Mouse (Mus musculus): ENCODE data around the gene Prg2. TPM values are rescaled to one million over a fixed set of nuclear protein-coding genes. Genes with fewer than 3 reads are reported as not detected.

Prg2 gene
- polyA plus RNA-seq (2015; fragmentation: Nextera tagmentation; extraction: Ambion mirVana): 1.0 TPM in 1 of 2 replicates, not detected in the other

DNA sequence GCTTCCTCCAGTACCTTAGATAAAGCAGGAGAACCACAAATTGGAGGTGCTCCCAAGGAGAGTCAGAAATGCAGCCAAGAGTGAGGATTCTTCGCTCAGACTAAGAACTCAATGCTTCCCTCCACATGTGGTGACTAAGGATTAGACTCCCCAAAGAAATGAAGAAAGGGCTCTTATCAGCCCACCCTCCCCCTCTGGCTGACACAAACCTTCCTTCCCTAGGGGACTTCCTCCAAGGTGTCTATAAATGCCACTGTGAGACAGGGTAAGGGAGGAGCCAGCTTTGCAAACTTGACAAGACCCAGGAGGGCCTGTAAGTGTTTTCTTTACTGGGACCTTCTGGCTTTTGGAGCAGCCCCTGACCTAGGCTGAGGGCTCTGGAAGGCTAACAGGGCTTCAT lies at the start of gene Prg2:
Gene Prg2, plus strand, starts transcription at position 274 of the 400 bp plus-strand sequence.
- H3K9ac ChIP-seq (ENCODE audit: low read depth, low read length): no peak within 1 kb of the TSS
- H3K9me3 ChIP-seq (ENCODE audit: control insufficient read depth, low read length): no peaks in the 10 kb centered on the region
- no peaks in the 10 kb centered on the region for H3K36me3 ChIP-seq (ENCODE audit: control insufficient read depth, insufficient read depth, low read length)
- no peak within 1 kb of the TSS for H3K4me2 ChIP-seq (ENCODE audit: low read depth, low read length)
- H3K27ac ChIP-seq (ENCODE audit: low read length): no peak within 1 kb of the TSS
- H3K4me3 ChIP-seq (ENCODE audit: low read length): no peak within 1 kb of the TSS
- no peaks in the 10 kb centered on the region for H3K4me1 ChIP-seq (ENCODE audit: control insufficient read depth, insufficient read depth, low read length)
- H3K27me3 ChIP-seq (replicated peaks; ENCODE audit: control insufficient read depth, insufficient read depth, low read length): no peaks in the 10 kb centered on the region
- ATAC-seq: no peak
- WGBS: 52% methylated on average over 1 of the region's 1 CpGs

DNA sequence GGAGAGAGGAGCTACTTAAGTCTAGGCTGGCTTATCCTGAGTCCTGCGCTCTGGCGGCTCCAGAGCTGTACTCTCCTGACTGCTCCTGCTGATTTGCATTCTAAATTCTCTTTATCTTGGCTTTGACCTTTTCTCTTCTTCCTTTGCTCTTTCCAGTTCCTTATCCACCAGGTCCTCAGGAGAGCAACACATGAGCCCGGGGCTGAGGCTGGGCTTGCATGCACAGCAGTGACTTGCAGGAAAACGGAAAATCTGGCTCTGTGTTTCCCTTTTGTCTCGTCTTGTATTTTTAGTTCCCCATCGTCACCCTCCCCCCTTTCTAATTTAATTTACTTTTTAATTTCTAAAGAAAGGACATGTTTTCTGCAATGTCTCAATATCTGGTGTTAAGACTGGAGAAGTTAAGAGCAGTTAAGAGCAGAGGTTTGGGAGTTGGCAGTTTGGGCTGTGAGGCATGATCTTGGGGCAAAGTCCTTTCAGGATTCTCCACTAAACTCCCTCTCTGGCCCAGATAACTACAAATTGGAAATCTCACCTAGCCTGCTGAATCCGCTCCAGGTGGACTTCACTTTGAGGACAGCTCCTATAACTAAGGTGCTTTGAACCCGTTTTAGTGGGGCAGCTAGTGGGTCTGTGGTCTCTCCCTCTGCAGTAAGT lies 46.1 kb upstream of the Prg2 start:
- no peak overlapping the region for H3K27ac ChIP-seq (ENCODE audit: low read length)
- no peak overlapping the region for H3K9ac ChIP-seq (ENCODE audit: low read depth, low read length)
- no peaks in the 10 kb centered on the region for H3K9me3 ChIP-seq (ENCODE audit: control insufficient read depth, low read length)
- no peaks in the 10 kb centered on the region for H3K27me3 ChIP-seq (replicated peaks; ENCODE audit: control insufficient read depth, insufficient read depth, low read length)
- H3K4me2 ChIP-seq (ENCODE audit: low read depth, low read length): no peak overlapping the region
- no peak overlapping the region for H3K4me3 ChIP-seq (ENCODE audit: low read length)
- ATAC-seq: no peak
- H3K4me1 ChIP-seq (ENCODE audit: control insufficient read depth, insufficient read depth, low read length): peaks cover 15% of the 10 kb centered on the region
- WGBS: 68% methylated on average over 8 of the region's 8 CpGs
- no peaks in the 10 kb centered on the region for H3K36me3 ChIP-seq (ENCODE audit: control insufficient read depth, insufficient read depth, low read length)

DNA sequence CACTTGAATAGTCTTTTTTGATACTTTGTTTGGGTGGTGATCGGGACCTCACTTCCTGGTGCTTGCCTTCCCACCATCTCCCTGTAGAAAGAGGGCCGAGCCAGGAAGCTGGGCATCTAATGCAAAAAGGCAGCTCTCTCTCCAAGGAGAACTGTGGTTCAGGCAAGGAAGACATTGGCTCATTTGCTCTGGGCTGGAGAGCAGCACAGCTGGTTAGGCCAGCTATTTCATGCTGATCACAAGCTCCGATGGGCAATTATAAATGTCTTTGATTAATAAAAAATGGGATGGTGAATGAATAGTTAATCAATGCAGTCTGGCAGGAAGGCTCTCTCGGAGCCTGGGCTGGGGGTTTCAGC lies 45.6 kb upstream of the Prg2 start:
- ATAC-seq: no peak
- no peaks in the 10 kb centered on the region for H3K36me3 ChIP-seq (ENCODE audit: control insufficient read depth, insufficient read depth, low read length)
- no peak overlapping the region for H3K4me2 ChIP-seq (ENCODE audit: low read depth, low read length)
- no peaks in the 10 kb centered on the region for H3K27me3 ChIP-seq (replicated peaks; ENCODE audit: control insufficient read depth, insufficient read depth, low read length)
- peaks cover 15% of the 10 kb centered on the region for H3K4me1 ChIP-seq (ENCODE audit: control insufficient read depth, insufficient read depth, low read length)
- H3K9ac ChIP-seq (ENCODE audit: low read depth, low read length): no peak overlapping the region
- no peaks in the 10 kb centered on the region for H3K9me3 ChIP-seq (ENCODE audit: control insufficient read depth, low read length)
- H3K4me3 ChIP-seq (ENCODE audit: low read length): no peak overlapping the region
- 62% methylated on average over 4 of the region's 4 CpGs for WGBS
- no peak overlapping the region for H3K27ac ChIP-seq (ENCODE audit: low read length)

DNA sequence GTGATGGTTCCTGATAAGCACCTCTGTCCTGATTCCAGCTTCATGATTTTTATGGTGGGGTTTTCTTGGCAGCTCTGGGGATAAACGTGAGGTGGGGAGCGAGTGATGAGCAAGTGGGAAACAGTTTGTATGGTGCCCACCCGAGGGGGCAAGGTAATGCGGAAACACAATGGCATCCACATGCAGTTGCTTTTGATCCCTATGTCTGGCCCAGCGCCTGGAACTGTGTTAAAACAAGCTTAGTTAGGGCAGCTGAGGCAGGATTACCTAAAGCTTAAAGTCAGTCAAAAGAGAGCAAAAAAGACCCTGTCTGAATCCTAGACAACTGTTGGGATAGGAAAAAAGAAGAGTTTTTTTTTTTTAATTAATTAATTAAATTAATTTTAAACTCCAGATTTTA lies 45.2 kb upstream of the Prg2 start:
- Histone ChIP-seq H3K9ac (ENCODE audit: low read depth, low read length) (no peak overlapping the region), H3K9me3 (ENCODE audit: control insufficient read depth, low read length) (no peaks in the 10 kb centered on the region), H3K27me3 (replicated peaks; ENCODE audit: control insufficient read depth, insufficient read depth, low read length) (no peaks in the 10 kb centered on the region), H3K4me2 (ENCODE audit: low read depth, low read length) (no peak overlapping the region), H3K36me3 (ENCODE audit: control insufficient read depth, insufficient read depth, low read length) (no peaks in the 10 kb centered on the region), H3K4me1 (ENCODE audit: control insufficient read depth, insufficient read depth, low read length) (peaks cover 15% of the 10 kb centered on the region), H3K4me3 (ENCODE audit: low read length) (no peak overlapping the region), H3K27ac (ENCODE audit: low read length) (no peak overlapping the region)
- ATAC-seq: no peak
- WGBS: 88% methylated on average over 5 of the region's 5 CpGs

GRCm38 (mm10) chr2:84936474-84937429 lies 43.5 kb upstream of the Prg2 start, which contains the start of gene Slc43a3:
Slc43a3 (plus strand) TSS chr2:84936579.
- Histone ChIP-seq H3K27me3 (replicated peaks; ENCODE audit: control insufficient read depth, insufficient read depth, low read length) (no peaks in the 10 kb centered on the region), H3K9me3 (ENCODE audit: control insufficient read depth, low read length) (no peaks in the 10 kb centered on the region), H3K4me3 (ENCODE audit: low read length) (peak within 1 kb of the TSS; percentile 60), H3K4me1 (ENCODE audit: control insufficient read depth, insufficient read depth, low read length) (peaks cover 18% of the 10 kb centered on the region), H3K4me2 (ENCODE audit: low read depth, low read length) (peak within 1 kb of the TSS; percentile 66), H3K9ac (ENCODE audit: low read depth, low read length) (peak within 1 kb of the TSS; percentile 76), H3K36me3 (ENCODE audit: control insufficient read depth, insufficient read depth, low read length) (no peaks in the 10 kb centered on the region), H3K27ac (ENCODE audit: low read length) (peak within 1 kb of the TSS; percentile 76)
- WGBS: 15% methylated on average over 38 of the region's 38 CpGs
- peak; percentile 84 for ATAC-seq

- Histone ChIP-seq H3K36me3 (ENCODE audit: control insufficient read depth, insufficient read depth, low read length) (no peaks in the 10 kb centered on the region), H3K27me3 (replicated peaks; ENCODE audit: control insufficient read depth, insufficient read depth, low read length) (no peaks in the 10 kb centered on the region), H3K9ac (ENCODE audit: low read depth, low read length) (peak overlapping the region; percentile 76), H3K4me2 (ENCODE audit: low read depth, low read length) (peak overlapping the region; percentile 66), H3K9me3 (ENCODE audit: control insufficient read depth, low read length) (no peaks in the 10 kb centered on the region), H3K4me3 (ENCODE audit: low read length) (peak overlapping the region; percentile 60), H3K4me1 (ENCODE audit: control insufficient read depth, insufficient read depth, low read length) (peaks cover 18% of the 10 kb centered on the region), H3K27ac (ENCODE audit: low read length) (peak overlapping the region; percentile 67; the same call in 1 of the 2 replicates)
- ATAC-seq: no peak
- WGBS: 52% methylated on average over 3 of the region's 3 CpGs
Measured at GRCm38 (mm10) chr2:84937491-84938150, 42.6 kb upstream of the Prg2 start.

- Histone ChIP-seq H3K9me3 (ENCODE audit: control insufficient read depth, low read length) (no peaks in the 10 kb centered on the region), H3K9ac (ENCODE audit: low read depth, low read length) (peak overlapping the region; percentile 76; the same call in 1 of the 2 replicates), H3K4me3 (ENCODE audit: low read length) (peak overlapping the region; percentile 60), H3K4me1 (ENCODE audit: control insufficient read depth, insufficient read depth, low read length) (peaks cover 18% of the 10 kb centered on the region), H3K36me3 (ENCODE audit: control insufficient read depth, insufficient read depth, low read length) (no peaks in the 10 kb centered on the region), H3K27me3 (replicated peaks; ENCODE audit: control insufficient read depth, insufficient read depth, low read length) (no peaks in the 10 kb centered on the region), H3K27ac (ENCODE audit: low read length) (peak overlapping the region; percentile 67), H3K4me2 (ENCODE audit: low read depth, low read length) (peak overlapping the region; percentile 66)
- peak; percentile 92 for ATAC-seq
- WGBS: 49% methylated on average over 5 of the region's 5 CpGs
Measured at GRCm38 (mm10) chr2:84938249-84938946, 41.9 kb upstream of the Prg2 start.

- Histone ChIP-seq H3K4me1 (ENCODE audit: control insufficient read depth, insufficient read depth, low read length) (peaks cover 18% of the 10 kb centered on the region), H3K27ac (ENCODE audit: low read length) (peak overlapping the region; percentile 65; the same call in 1 of the 2 replicates), H3K4me2 (ENCODE audit: low read depth, low read length) (no peak overlapping the region), H3K36me3 (ENCODE audit: control insufficient read depth, insufficient read depth, low read length) (no peaks in the 10 kb centered on the region), H3K9me3 (ENCODE audit: control insufficient read depth, low read length) (no peaks in the 10 kb centered on the region), H3K27me3 (replicated peaks; ENCODE audit: control insufficient read depth, insufficient read depth, low read length) (no peaks in the 10 kb centered on the region), H3K9ac (ENCODE audit: low read depth, low read length) (no peak overlapping the region), H3K4me3 (ENCODE audit: low read length) (no peak overlapping the region)
- 94% methylated on average over 3 of the region's 3 CpGs for WGBS
- no peak for ATAC-seq
Measured at GRCm38 (mm10) chr2:84939306-84939705, 41.0 kb upstream of the Prg2 start.

Measured in intestine, embryonic 16.5 days (tissue).